Mouse (Mus musculus) G1E (cell line): ENCODE measurements around the gene Rnf123.

ENCODE experiments used
- CTCF ChIP-seq: IDR thresholded peaks from 2 replicates; pipeline ENCODE4 v1.5.1; 2012; ENCODE audit warnings: low read depth, low read length, inconsistent platforms, mixed read lengths
- GATA1 ChIP-seq: IDR thresholded peaks from 2 replicates; pipeline ENCODE4 v1.6.1; 2012; ENCODE audit warnings: borderline replicate concordance, low read length, inconsistent platforms, mixed read lengths
- TAL1 ChIP-seq: conservative IDR thresholded peaks from 2 replicates; pipeline ENCODE4 v1.6.1; 2012; ENCODE audit warnings: low read depth, low read length, inconsistent platforms, mixed read lengths

DNA sequence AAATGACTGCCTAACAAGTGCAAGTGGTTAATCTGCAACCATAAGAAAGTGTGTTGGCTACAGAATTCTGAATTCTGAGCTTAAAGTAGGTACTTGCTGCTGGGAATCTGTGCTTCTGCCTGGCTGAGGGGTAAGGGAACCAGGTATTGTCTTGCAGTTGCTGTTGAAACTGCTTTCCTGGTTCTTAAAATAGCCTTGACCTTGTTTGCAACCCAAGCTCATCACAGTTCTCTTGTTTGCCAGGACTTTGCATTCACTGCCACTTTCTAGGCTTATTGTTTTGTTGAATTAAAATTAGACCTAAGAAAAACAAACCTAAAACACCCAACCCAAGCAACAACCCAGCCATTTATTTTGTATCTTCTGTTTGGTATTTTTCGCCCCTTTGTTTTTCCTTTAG is 62.4 kb downstream of the Rnf123 start:
- TF ChIP-seq CTCF (no peak), TAL1 (no peak), GATA1 (no peak)
